Mouse (Mus musculus): ENCODE results near the gene Rab43.

The Rab43 gene

GRCm38 (mm10) chr6:87809144-87809543, 2.8 kb downstream of the Rab43 start:
- no peak for DNase-seq (ENCODE audit: low spot score in 2 of 2)

GRCm38 (mm10) chr6:87808521-87808920, 3.4 kb downstream of the Rab43 start:
- DNase-seq (ENCODE audit: low spot score in 2 of 2), result no peak

- no peak for DNase-seq (ENCODE audit: low spot score in 2 of 2)
Measured at GRCm38 (mm10) chr6:87807735-87808440, 4.1 kb downstream of the Rab43 start.

DNA sequence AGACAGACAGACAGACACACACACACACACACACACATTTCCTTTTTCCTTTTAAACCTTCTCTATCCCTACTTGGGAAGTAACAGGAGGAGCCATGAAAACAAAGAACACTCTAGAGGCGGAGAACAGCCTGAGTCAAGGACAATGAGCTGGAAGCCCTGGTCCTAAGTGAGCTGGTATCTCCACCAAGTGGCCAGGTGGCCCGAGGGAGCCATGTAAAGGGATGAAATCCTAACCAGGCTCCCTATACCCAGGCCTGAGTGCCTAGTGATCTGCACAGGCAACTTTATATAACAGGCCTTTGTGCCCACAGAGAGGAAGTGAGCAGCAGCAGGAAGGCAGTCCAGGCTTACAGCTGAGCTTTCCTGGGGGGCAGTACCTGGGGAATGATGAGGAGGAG, 5.1 kb downstream of the Rab43 start:
- DNase-seq (ENCODE audit: low spot score in 2 of 2), result no peak

DNA sequence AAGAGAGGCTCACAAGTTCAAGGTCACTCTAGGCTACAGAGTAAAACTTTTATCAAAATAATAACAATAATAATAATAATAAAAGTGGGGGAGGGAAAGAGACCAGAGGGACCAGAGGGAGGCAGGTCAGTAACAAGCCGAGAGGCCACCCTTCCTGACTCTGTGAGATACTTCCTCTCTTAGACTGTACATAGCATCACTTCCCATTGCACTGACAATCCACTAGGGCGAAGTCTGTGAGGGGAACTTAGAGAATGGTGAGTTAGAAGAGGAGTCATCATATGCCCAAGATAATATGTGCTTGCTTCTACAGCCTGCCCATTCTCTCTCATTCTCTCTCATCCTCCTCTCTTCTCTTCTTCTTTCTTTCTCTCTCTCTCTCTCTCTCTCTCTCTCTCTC, 5.9 kb downstream of the Rab43 start:
- no peak for DNase-seq (ENCODE audit: low spot score in 2 of 2)

GRCm38 (mm10) chr6:87805448-87805847, 6.5 kb downstream of the Rab43 start:
- no peak for DNase-seq (ENCODE audit: low spot score in 2 of 2)

DNA sequence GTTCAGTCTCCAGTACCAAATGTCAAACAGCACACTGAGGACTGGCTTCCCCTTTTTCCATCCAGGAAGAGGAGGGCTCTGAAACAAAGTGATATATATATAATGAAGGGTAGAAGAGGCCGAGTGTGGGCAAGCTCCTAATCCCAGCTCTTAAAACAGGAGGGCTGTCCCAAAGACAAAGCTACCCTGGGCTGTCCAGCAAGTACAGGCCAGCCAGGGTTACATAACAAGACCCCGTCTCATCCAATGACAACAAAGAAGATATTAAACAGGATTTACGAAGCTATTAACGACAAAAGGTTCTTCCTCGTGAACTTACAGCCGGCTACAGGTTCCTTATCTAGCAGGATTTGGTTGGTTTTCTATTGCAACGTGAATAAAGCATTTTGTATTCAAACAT, 7.1 kb downstream of the Rab43 start:
- no peak for DNase-seq (ENCODE audit: low spot score in 2 of 2)

GRCm38 (mm10) chr6:87804036-87804435, 7.9 kb downstream of the Rab43 start:
- no peak for DNase-seq (ENCODE audit: low spot score in 2 of 2)

- no peak for DNase-seq (ENCODE audit: low spot score in 2 of 2)
Measured at GRCm38 (mm10) chr6:87802462-87802861, 9.5 kb downstream of the Rab43 start.

DNA sequence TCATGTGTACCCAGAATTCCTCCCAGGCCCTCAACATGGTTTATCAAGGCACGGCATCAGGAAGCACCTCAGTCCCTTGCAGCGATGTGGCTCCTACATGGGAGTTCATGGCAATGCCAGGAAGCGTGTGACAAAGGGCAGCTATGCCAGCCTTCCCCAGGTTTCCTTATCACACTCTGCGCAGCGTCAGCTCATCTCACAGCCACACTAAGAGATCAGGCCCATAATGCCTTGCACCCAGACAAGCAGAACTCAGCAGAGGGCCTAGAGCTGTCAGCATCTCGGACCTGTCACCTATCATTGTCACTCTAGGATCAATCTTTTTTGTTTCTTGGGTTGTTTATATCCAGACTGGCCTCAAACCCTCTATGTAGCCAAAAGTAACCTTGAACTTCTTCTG, 12.4 kb downstream of the Rab43 start:
- DNase-seq (ENCODE audit: low spot score in 2 of 2), result no peak

DNA sequence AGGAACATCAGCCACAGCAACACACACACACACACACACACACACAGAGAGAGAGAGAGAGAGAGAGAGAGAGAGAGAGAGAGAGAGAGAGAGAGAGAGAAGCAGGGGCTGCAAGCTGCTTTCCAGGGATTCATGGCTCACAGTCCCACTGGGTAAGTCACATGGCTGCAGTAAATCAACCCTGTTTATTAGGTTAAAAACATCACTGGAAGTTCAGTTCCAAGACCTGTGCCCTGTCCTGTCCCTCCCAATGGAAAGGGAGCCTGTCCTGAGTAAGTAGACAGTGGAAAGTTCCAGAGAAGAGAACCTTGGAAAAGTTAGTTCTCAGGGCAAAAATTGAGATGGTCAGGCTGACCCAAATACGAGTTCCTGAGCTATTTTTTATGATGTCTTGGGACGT, 14.6 kb downstream of the Rab43 start:
- DNase-seq (ENCODE audit: low spot score in 2 of 2), result no peak

- DNase-seq (ENCODE audit: low spot score in 2 of 2), result no peak
Measured at GRCm38 (mm10) chr6:87796251-87796880, 15.6 kb downstream of the Rab43 start.

DNA sequence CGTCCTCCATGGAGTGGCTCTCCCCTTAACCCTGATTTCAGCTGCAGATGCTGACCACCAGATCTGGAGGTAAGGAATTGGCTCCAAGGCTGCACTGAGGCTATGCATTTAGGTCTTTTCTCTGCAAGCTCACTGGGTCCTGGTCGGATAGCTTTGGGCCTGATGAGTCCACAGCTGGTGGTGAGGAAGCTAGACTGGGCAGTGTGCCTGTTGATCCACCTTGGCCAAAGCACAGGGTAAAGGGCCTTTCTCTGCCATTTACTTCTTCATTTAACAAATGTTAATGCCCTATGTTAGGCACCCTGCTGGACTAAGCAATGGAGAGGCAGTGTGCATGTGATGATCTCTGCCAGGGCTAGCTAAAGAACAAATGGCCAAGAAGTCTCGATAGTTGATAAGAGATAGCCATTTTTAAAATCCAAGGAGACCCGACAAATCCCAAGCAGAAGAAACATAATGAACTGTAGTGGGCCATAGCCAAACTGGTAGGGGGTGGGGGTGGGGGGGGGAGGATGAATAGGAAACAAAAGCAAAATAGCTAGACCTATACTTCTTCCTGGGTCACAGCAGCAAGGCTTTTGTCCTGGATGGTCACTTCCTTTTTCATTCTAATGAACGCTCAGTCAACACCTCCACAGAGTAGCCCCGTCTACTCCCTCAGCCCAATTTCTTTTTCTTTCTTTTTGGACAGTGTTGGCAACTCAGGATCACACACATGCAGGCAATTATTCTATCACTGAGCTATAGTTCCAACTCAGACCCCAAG, 16.4 kb downstream of the Rab43 start:
- no peak for DNase-seq (ENCODE audit: low spot score in 2 of 2)

DNA sequence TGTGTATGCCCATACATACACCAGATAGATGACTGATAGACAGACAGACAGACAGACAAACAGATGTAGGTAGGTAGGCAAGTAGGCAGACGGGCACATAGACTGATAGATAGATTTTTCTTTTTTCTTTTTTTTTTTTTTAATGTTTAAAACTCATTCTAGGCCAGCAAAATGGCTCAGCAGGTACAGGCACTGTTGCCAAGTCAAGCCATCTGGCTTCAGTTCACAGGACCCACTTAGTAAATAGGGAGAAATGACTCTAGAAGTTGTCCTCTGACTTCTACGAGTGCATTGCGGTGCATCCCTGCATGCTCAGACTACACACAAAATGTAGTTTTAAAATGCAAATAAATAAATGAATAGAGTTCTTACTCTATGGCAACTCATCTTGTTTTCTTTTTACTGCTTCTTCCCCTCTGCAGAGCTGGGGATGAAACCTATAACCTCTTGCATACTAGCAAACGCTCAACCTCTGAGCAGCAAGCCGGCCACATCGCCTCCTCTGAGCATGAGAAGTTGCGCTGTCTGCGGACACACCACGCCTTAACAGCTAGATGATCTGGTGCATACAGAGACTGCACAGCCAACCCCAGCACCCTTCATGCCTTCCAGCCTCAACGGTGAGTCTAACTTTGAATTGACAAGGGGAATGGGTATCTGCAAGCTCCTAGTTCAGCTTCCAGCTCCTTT, 18.0 kb downstream of the Rab43 start:
- no peak for DNase-seq (ENCODE audit: low spot score in 2 of 2)

GRCm38 (mm10) chr6:87791826-87792225, 20.1 kb downstream of the Rab43 start:
- no peak for DNase-seq (ENCODE audit: low spot score in 2 of 2)

DNA sequence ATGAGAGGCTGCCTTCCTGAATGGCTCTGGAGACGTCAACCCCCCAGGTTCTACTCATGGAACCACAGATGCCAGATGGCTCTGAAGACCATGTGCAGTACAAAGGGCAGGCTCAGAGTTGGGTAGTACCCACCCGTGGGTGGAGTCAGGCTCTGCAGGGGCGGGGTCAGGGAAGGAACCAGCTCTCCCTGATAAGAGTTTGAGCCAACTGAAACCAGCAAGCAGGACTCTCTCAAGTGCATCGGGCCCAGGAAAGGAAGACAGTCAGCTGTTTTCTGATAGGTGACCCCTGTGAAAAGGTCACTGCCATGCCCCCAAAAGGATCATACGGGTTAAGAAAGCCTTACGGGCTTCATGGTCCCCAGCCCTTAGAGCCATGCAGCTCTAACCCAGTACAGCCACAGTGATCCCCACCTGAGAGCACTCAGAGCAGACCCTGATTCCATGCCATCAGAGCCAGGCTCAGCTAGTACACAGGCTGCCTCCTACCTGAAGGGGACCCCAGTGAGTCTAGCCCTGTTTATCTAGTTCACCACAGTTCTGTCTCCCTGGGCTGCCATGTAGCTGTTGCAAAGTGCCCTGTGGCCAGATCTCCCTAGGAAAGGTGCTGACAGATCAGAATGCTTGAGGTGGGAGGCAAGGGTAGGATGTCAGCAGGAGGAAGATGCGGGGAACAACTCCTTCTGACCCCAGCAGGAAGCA, 21.0 kb downstream of the Rab43 start:
- no peak for DNase-seq (ENCODE audit: low spot score in 2 of 2)

DNA sequence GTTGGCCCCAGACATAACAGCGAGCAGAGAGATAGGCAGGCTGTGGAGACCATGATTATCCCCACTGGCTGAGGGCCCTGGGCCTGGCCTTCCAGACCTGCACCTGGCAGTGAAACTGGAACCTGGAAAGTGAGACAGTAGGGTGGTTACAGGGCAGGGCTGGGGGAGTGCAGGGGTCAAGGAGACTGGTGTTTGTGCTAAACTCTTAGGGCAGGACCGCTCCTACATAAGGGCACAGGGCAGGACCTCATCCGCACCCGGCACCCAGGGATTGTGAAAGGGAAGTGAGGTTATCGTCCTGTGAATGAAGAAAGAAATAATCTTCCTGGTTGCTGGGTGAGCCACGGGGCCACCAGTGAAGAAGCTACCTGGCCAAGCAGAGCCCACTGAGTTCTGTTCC, 22.2 kb downstream of the Rab43 start:
- no peak for DNase-seq (ENCODE audit: low spot score in 2 of 2)

DNA sequence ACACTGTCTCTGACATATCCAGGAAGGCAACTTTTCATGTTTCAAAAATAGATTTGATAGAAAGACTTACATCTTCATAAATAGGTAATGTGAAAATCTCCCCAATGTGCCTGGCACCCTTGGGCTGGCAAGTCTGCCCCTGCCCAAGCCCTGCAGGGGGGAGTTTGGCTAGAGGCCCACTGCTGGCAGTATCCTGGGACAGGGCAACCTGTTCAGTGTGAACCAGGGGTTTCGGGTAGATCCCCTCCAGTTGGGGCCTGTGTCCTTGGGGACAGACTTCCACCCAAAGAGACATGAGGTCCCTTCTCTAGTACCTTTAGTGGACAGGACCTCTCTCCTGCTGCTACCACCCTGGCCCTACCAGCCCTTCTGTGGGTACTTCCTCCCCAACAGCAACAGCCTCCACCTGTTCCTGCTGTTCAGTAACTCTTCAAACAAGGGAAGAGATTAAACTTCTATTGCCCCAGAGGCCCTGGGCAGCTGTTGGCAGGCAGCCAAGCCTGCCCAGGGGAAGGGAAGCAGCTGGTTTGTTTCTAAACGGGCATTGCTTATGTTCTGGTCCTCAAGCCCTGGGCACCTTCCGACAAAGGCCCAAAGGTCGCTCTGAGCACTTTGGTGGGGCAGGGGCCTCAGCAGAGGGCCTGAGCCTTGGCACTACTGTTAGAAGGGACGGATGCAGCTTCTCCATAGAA, 22.9 kb downstream of the Rab43 start:
- no peak for DNase-seq (ENCODE audit: low spot score in 2 of 2)

GRCm38 (mm10) chr6:87788266-87788895, 23.6 kb downstream of the Rab43 start:
- DNase-seq (ENCODE audit: low spot score in 2 of 2), result no peak

DNA sequence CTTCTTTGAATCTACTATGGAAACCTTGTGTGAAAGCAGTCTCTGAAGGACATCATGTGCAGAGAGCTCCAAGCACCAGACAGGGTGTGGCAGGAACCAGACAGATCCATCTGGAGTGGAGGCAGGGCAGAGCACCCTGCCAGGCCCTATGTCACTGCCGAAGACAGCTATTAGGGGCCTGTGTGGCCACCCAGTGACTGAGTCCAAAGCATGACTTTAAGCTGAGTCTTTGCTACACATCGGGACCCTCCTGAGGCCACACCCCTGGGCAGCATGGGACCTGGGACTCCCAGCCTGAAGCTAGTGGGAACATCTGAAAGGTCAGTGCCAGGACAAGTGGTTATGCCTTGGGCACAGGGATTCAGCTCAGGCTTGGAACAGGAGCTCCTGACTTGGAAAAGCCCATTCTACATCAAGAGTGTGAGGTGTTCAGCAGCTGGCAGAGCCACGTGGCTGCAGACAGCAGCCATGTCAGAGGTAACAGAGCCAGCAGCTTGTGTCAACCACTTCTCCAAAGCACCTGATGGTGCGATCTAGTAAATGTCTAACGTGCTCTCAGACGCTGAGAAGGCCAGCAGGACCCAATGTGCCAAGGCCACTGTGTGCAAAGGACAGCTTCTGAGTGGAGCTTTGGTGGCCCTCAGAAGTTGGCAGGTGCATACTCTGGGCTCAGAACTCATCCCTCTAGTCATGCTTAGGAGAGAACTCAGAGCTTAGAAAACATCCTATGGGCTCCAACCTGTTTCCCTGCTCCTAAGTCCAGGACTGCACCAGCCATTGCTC, 24.7 kb downstream of the Rab43 start:
- DNase-seq (ENCODE audit: low spot score in 2 of 2), result no peak
